Mouse (Mus musculus): ENCODE data around the gene Samd9l. TPM values are rescaled to one million over a fixed set of nuclear protein-coding genes. Genes with fewer than 3 reads are reported as not detected.
"Not testable (repeated sequence)": the region's sequence is repeated elsewhere in the genome, so short reads cannot be mapped to it uniquely, and the experiment has no call there.

The Samd9l gene
- polyA plus RNA-seq, 1 experiment from 2014 or later = 80.6 TPM

DNA sequence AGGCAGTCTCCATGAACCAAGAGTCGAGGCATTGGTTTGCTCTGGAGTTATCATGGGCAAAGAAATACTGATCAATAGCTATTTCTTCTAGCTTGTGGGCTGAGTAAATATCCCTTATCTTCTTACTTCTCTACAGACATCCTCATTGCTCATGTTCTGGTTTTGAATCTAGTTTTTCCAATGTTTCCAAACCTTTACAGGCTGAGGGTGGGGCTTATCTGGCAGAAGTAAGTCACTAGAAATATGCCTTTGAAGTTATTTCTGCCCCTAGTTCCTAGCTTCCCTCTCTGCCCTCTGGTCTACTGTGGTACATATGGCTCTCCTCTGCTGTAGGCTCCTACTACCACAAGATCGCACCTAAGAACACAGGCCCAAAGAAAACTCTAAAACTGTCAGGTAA is 20.2 kb downstream of the Samd9l start:
- Histone ChIP-seq H3K4me3 (ENCODE audit: inconsistent target) (no peak overlapping the region), H3K36me3 (ENCODE audit: inconsistent target) (peaks cover 59% of the 10 kb centered on the region), H3K79me2 (ENCODE audit: inconsistent target) (peaks cover 68% of the 10 kb centered on the region), H3K27ac (no peak overlapping the region)
- 100% methylated on average over 2 of the region's 2 CpGs for WGBS (ENCODE audit: missing documents)

GRCm38 (mm10) chr6:3376687-3377086 is 22.7 kb downstream of the Samd9l start:
- WGBS (ENCODE audit: missing documents) = 79% methylated on average over 4 of the region's 5 CpGs
- no peak overlapping the region for H3K27ac ChIP-seq
- peaks cover 64% of the 10 kb centered on the region for H3K36me3 ChIP-seq (ENCODE audit: inconsistent target)
- H3K79me2 ChIP-seq (ENCODE audit: inconsistent target) = peaks cover 43% of the 10 kb centered on the region
- H3K4me3 ChIP-seq (ENCODE audit: inconsistent target) = no peak overlapping the region

GRCm38 (mm10) chr6:3369527-3369926 is 29.8 kb downstream of the Samd9l start:
- WGBS (ENCODE audit: missing documents) = 89% methylated on average over 8 of the region's 8 CpGs
- H3K36me3 ChIP-seq (ENCODE audit: inconsistent target) = peaks cover 9% of the 10 kb centered on the region
- no peaks in the 10 kb centered on the region for H3K79me2 ChIP-seq (ENCODE audit: inconsistent target)
- H3K4me3 ChIP-seq (ENCODE audit: inconsistent target) = no peak overlapping the region
- no peak overlapping the region for H3K27ac ChIP-seq

DNA sequence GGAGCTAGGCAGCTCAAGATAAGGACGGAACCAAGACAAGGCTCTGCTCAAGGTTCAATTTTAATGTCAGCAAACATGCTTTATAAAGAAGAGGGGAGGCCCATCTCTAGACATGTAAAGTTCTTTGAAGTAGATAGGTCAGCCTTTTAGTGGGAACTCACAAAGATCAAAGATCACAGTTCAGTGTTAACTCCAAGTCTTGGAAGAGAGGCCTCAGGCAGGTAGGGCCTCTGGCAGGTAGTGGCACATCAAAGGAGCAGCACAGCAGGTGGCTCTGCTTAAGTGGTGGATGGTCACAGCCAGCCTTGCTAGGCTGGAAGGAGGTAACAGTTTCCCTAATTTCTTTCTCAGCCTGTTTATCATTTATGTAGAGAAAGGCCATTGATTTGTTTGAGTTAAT is 33.8 kb downstream of the Samd9l start:
- not testable (repeated sequence) for H3K4me3 ChIP-seq (ENCODE audit: inconsistent target)

DNA sequence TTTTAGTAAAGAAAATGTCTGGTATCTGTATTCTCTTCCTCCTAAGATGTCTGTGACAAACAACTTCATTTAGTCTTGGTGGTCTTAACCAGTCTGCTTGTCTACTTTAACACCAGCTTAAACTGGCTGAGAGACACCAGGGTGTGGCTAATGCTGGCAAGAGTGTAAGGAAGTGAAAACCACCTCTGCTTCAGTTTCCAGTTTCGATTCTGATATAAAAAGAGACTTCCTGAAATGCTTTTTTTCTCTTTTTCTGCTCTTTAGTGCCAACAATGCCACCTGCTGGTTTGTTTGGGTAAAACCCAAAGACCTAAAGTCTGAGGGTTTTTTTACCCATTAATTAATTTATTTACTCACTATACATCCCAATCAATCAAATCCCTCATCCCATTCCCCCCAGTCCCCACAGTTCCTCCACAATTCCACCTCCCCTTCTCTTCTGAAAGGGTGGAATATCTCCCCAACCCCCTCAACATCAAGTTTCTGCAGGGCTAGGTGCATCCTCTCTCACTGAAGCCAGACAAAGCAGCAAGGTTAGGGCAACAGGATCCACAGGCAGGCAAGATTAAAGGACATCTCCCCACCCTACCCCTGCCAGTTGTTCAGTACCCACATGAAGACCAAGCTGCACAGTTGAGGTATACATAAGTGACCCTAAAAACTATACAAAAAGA is 53.3 kb downstream of the Samd9l start:
- Histone ChIP-seq H3K27ac (peak overlapping the region; percentile 76), H3K79me2 (ENCODE audit: inconsistent target) (peaks cover 44% of the 10 kb centered on the region), H3K4me3 (ENCODE audit: inconsistent target) (peak overlapping the region; percentile 49)
- H3K36me3 ChIP-seq (ENCODE audit: inconsistent target) = not testable (repeated sequence)
- WGBS (ENCODE audit: missing documents) = 0% methylated on average over 1 of the region's 1 CpGs

More for the DNA sequence above, 33.8 kb downstream of the Samd9l start:
- not testable (repeated sequence) for H3K27ac ChIP-seq; H3K79me2 ChIP-seq (ENCODE audit: inconsistent target); H3K36me3 ChIP-seq (ENCODE audit: inconsistent target)
- WGBS (ENCODE audit: missing documents) = 92% methylated on average over 1 of the region's 1 CpGs

DNA sequence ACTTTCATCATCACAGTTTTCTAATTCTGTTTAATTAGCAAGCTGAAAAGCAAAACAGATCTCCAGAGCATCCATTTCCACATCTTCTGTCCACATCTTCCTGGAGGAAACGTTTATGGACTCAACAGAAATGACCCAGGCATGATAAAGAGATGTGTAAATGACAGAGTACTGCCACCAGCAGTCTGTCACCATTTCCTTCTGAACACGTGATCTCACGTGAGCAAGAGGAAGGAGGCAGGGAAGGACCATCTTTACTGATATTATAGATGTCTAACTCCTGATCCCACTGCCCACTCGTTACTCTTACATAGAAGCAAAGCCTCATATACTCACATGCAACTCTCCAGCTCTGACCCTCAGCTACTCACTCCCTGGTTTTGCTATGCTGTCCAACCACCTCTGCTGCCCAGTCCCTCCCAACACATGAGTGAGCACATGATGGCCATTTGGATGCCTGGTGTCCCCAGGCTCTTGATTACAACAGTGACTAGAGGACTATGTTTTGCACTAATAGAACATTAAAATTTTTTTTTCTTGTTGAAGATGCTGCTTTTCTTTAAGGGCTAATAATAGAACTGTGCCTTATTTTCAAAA is 54.2 kb downstream of the Samd9l start:
- peak overlapping the region; percentile 76 for H3K27ac ChIP-seq
- H3K79me2 ChIP-seq (ENCODE audit: inconsistent target) = peaks cover 53% of the 10 kb centered on the region
- H3K36me3 ChIP-seq (ENCODE audit: inconsistent target) = peaks cover 16% of the 10 kb centered on the region; the same call in 1 of the 2 replicates
- peak overlapping the region; percentile 49 for H3K4me3 ChIP-seq (ENCODE audit: inconsistent target)
- WGBS (ENCODE audit: missing documents) = no CpG with 5 or more reads among the region's 4 CpGs

DNA sequence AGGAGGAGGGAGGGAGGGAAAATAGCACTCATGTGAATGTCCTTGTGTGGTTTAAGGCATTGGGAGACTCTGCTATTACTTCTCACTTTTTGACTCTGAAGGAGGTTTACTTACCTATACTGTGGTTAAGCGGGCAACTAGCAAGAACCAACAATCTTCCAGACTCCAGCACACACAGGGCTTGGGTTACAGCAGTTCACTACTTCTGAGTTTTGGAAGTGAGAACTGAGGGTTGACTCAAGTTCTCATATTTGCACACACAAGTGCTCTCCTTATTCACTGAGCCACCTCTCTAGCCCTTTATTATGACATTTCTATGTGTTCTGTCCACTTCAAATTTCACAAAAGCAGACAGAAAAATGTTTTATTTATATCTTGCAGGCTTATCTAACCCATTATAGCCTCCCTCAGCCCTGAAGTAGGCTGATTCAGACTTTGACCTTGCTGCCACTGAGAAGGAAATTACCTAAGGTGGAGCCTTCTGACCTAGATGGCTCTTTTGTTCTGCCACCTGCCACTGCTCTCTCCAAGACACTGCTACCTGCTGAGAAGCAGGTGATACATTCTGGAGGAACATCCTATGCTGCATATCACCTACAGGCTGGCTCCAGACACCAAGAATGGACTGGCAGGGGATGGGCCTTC is 55.6 kb downstream of the Samd9l start:
- Histone ChIP-seq H3K79me2 (ENCODE audit: inconsistent target) (peaks cover 53% of the 10 kb centered on the region), H3K4me3 (ENCODE audit: inconsistent target) (peak overlapping the region; percentile 49)

DNA sequence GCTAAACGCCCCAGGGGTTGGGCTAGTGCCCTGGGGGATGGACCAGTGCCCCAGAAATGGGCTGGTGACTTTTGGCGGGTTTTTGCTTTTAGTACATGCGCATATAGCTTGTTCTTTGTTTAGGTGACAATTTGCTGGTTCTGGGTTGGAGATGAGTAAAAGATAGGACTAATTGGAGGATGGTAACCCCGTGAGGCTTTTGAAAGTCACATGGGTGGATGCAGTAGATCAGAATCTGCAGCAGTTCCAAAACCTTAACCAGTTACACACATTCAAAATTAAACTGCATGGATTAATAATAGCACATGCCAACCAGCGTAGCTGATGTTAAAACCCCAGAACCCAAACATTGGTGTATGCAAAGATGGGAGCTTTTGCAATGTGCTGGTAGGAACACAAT is 57.9 kb downstream of the Samd9l start:
- Histone ChIP-seq H3K36me3 (ENCODE audit: inconsistent target) (peaks cover 23% of the 10 kb centered on the region; the same call in 1 of the 2 replicates), H3K27ac (no peak overlapping the region), H3K4me3 (ENCODE audit: inconsistent target) (no peak overlapping the region), H3K79me2 (ENCODE audit: inconsistent target) (peaks cover 53% of the 10 kb centered on the region)
- WGBS (ENCODE audit: missing documents) = 83% methylated on average over 5 of the region's 5 CpGs

More for the DNA sequence above, 55.6 kb downstream of the Samd9l start:
- Histone ChIP-seq H3K27ac (peak overlapping the region; percentile 41), H3K36me3 (ENCODE audit: inconsistent target) (peaks cover 18% of the 10 kb centered on the region; the same call in 1 of the 2 replicates)
- WGBS (ENCODE audit: missing documents) = 50% methylated on average over 1 of the region's 1 CpGs

DNA sequence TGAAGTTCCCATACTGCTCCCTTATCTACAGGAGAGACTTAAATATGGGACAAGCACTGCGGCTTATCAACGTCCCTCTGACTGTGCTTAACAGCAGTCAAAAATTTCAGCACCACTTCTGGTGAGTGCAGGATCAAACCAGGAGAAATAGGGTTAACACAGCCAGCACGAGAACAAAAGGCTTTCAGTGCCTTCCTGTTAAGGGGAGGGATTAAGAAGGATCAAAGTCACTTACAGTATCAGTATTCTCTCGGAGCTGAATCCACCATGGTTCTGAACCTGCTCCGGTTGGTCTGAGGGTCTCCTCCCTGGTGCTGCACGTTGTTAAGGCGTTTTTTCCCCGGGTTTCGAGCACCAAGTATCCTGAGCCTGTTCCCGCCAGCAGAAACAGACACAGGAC is 58.4 kb downstream of the Samd9l start:
- H3K79me2 ChIP-seq (ENCODE audit: inconsistent target) = peaks cover 53% of the 10 kb centered on the region
- not testable (repeated sequence) for H3K4me3 ChIP-seq (ENCODE audit: inconsistent target); H3K27ac ChIP-seq
- WGBS (ENCODE audit: missing documents) = 79% methylated on average over 9 of the region's 10 CpGs
- peaks cover 25% of the 10 kb centered on the region; the same call in 1 of the 2 replicates for H3K36me3 ChIP-seq (ENCODE audit: inconsistent target)

DNA sequence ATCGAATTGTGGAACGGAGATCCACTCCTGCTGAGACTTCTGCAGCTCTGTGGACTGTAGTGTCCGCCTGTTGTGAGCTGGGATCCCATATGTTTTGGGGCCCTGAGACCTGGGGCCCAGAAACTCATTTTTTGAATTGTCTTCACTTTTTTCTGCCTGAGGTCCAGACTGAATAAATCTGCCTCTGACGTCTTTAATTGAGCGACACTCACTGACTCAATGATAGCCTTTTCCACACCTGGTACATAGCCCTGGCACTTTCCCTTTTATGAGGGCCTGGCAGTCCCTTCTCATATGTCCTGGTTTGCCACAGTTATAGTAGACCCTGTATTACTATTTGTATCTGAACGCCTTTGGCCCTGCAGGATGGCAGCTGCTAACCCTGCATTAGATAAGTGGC is 60.2 kb downstream of the Samd9l start:
- 97% methylated on average over 3 of the region's 6 CpGs for WGBS (ENCODE audit: missing documents)
- peaks cover 31% of the 10 kb centered on the region; the same call in 1 of the 2 replicates for H3K36me3 ChIP-seq (ENCODE audit: inconsistent target)
- H3K27ac ChIP-seq; H3K4me3 ChIP-seq (ENCODE audit: inconsistent target): not testable (repeated sequence)
- peaks cover 39% of the 10 kb centered on the region for H3K79me2 ChIP-seq (ENCODE audit: inconsistent target)

Other genes starting within 250 kb of the Samd9l start
- 0.06 to 0.14 TPM in 2 of 3 replicates, not detected in the other for gene Hepacam2, start 98.7 kb upstream of the Samd9l start, polyA plus RNA-seq (2018)
- gene Vps50, start 98.8 kb upstream of the Samd9l start, polyA plus RNA-seq (2018) = 31.5 to 37.6 TPM (median 36.8 TPM) in 3 replicates